Mouse (Mus musculus): Measurements from ENCODE around the gene Park7.

GRCm38 (mm10) chr4:150927789-150928188 is 13.6 kb upstream of the Park7 start:
- TF ChIP-seq CTCF (IDR thresholded peaks at IDR 0.05; ENCODE audit: low read depth, low read length) (no peak), POLR2A (IDR thresholded peaks at IDR 0.05; ENCODE audit: borderline replicate concordance, low read depth, low read length) (no peak)

All from bone marrow macrophage, adult 2 months (primary cell).